Mouse (Mus musculus): Measurements from ENCODE around the gene 4933434E20Rik.

The 4933434E20Rik gene

GRCm38 (mm10) chr3:90051441-90052350, at the start of gene 4933434E20Rik:
Gene 4933434E20Rik (plus strand): TSS chr3:90051636.
- peak; percentile 35 for DNase-seq (ENCODE audit: low read depth, low spot score)

GRCm38 (mm10) chr3:90004091-90004796, 47.2 kb upstream of the 4933434E20Rik start:
- no peak for DNase-seq (ENCODE audit: low read depth, low spot score)

GRCm38 (mm10) chr3:90010291-90010690, 41.1 kb upstream of the 4933434E20Rik start:
- no peak for DNase-seq (ENCODE audit: low read depth, low spot score)

- no peak for DNase-seq (ENCODE audit: low read depth, low spot score)
Observed at GRCm38 (mm10) chr3:90016626-90017025, 34.8 kb upstream of the 4933434E20Rik start.

- DNase-seq (ENCODE audit: low read depth, low spot score) = no peak
Observed at GRCm38 (mm10) chr3:90034653-90035052, 16.8 kb upstream of the 4933434E20Rik start.

GRCm38 (mm10) chr3:90036263-90036662, 15.2 kb upstream of the 4933434E20Rik start:
- no peak for DNase-seq (ENCODE audit: low read depth, low spot score)

- no peak for DNase-seq (ENCODE audit: low read depth, low spot score)
Observed at GRCm38 (mm10) chr3:90049691-90050090, 1.7 kb upstream of the 4933434E20Rik start.

- peak; percentile 99 for DNase-seq (ENCODE audit: low read depth, low spot score)
Observed at GRCm38 (mm10) chr3:90052351-90053241, 1.2 kb downstream of the 4933434E20Rik start, which contains the start of gene Ubap2l. Gene Ubap2l (minus strand): TSS chr3:90052628.

- no peak for DNase-seq (ENCODE audit: low read depth, low spot score)
Observed at GRCm38 (mm10) chr3:90061549-90061948, 10.1 kb downstream of the 4933434E20Rik start.

GRCm38 (mm10) chr3:90062539-90062938, 11.1 kb downstream of the 4933434E20Rik start:
- DNase-seq (ENCODE audit: low read depth, low spot score) = no peak

- DNase-seq (ENCODE audit: low read depth, low spot score) = no peak
Observed at GRCm38 (mm10) chr3:90064383-90064782, 12.9 kb downstream of the 4933434E20Rik start.

GRCm38 (mm10) chr3:90065553-90065952, 14.1 kb downstream of the 4933434E20Rik start:
- DNase-seq (ENCODE audit: low read depth, low spot score) = no peak

- DNase-seq (ENCODE audit: low read depth, low spot score) = no peak
Observed at GRCm38 (mm10) chr3:90067851-90068250, 16.4 kb downstream of the 4933434E20Rik start.

GRCm38 (mm10) chr3:90069688-90070087, 18.3 kb downstream of the 4933434E20Rik start:
- DNase-seq (ENCODE audit: low read depth, low spot score) = no peak

- DNase-seq (ENCODE audit: low read depth, low spot score) = no peak
Observed at GRCm38 (mm10) chr3:90072294-90072693, 20.9 kb downstream of the 4933434E20Rik start, which contains the start of gene Tpm3. Gene Tpm3 (plus strand): TSS chr3:90072649.

GRCm38 (mm10) chr3:90076921-90077716, 25.7 kb downstream of the 4933434E20Rik start:
- DNase-seq (ENCODE audit: low read depth, low spot score) = peak; percentile 81

GRCm38 (mm10) chr3:90078224-90078623, 26.8 kb downstream of the 4933434E20Rik start:
- DNase-seq (ENCODE audit: low read depth, low spot score) = no peak

- peak; percentile 92 for DNase-seq (ENCODE audit: low read depth, low spot score)
Observed at GRCm38 (mm10) chr3:90079133-90079762, 27.8 kb downstream of the 4933434E20Rik start.

- DNase-seq (ENCODE audit: low read depth, low spot score) = peak; percentile 53
Observed at GRCm38 (mm10) chr3:90079763-90080497, 28.5 kb downstream of the 4933434E20Rik start.
